Mouse (Mus musculus) heart, postnatal 0 days (tissue): ENCODE measurements around the gene Plxna1. TPM values are rescaled to one million over a fixed set of nuclear protein-coding genes. Genes with fewer than 3 reads are reported as not detected.

Experiments used
- ATAC-seq: fragments of 200-750 bp; cut with Nextera tagmentation; 2 replicates; pipeline ENCODE4 v1.8.0; 2017; ENCODE audit warnings: low read depth, moderate number of reproducible peaks, moderate library complexity; ENCODE audit not compliant: insufficient read depth
- DNase-seq: peaks from one replicate; pipeline ENCODE4 v3.0.0-alpha.2; 2016; ENCODE audit warnings: low spot score
- H3K27ac ChIP-seq: fragments of 300-500 bp; sonication (generic); 2 replicates; pipeline ENCODE4 v1.5.1; 2014; ENCODE audit warnings: low read depth, mild to moderate bottlenecking
- H3K27me3 ChIP-seq: fragments of 300-500 bp; sonication (generic); 2 replicates; pipeline ENCODE4 v1.6.1; 2014; ENCODE audit warnings: low read length, mixed read lengths; ENCODE audit not compliant: control insufficient read depth, insufficient read depth
- H3K36me3 ChIP-seq: fragments of 300-500 bp; sonication (generic); replicated peaks from 2 replicates; pipeline ENCODE4 v1.6.1; 2014; ENCODE audit warnings: low read length, mixed read lengths; ENCODE audit not compliant: control insufficient read depth, insufficient read depth
- H3K4me1 ChIP-seq: fragments of 300-500 bp; sonication (generic); 2 replicates; pipeline ENCODE4 v1.6.1; 2014; ENCODE audit warnings: antibody characterized with exemption; ENCODE audit not compliant: control insufficient read depth, insufficient read depth
- H3K4me2 ChIP-seq: fragments of 300-500 bp; sonication (generic); 2 replicates; pipeline ENCODE4 v1.6.1; 2014; ENCODE audit warnings: low read depth, mild to moderate bottlenecking, low read length, moderate library complexity
- H3K4me3 ChIP-seq: fragments of 300-500 bp; sonication (generic); 2 replicates; pipeline ENCODE4 v1.5.1; 2014; ENCODE audit warnings: low read depth, low read length
- H3K9ac ChIP-seq: fragments of 300-500 bp; sonication (generic); replicated peaks from 2 replicates; pipeline ENCODE4 v1.6.1; 2014; ENCODE audit warnings: low read depth, low read length, mixed read lengths
- H3K9me3 ChIP-seq: fragments of 300-500 bp; sonication (generic); replicated peaks from 2 replicates; pipeline ENCODE4 v1.6.1; 2016; ENCODE audit warnings: low read length; ENCODE audit not compliant: control insufficient read depth
- CTCF ChIP-seq: IDR thresholded peaks from 2 replicates; pipeline ENCODE4 v1.5.1; 2016; ENCODE audit warnings: antibody characterized with exemption, control low read depth, low read depth
- EP300 ChIP-seq: IDR thresholded peaks from 2 replicates; pipeline ENCODE4 v1.6.1; 2016; ENCODE audit warnings: antibody characterized with exemption, low read depth
- WGBS: fragments of 180-500 bp; shearing (Covaris S2); extraction: QIAGEN DNeasy Blood & Tissue Kit; methylation state at CpG from one replicate; pipeline ENCODE4 v1.1.7; 2014; 5-methylcytosine and 5-hydroxymethylcytosine counted together
- polyA plus RNA-seq: library from polyadenylated mRNA; unstranded; fragments of >200 nt; fragmentation: Nextera tagmentation; extraction: Ambion mirVana; gene quantifications from 2 replicates; pipeline ENCODE4 v1.2.1, GENCODE M21; 2015
- total RNA-seq: library from RNA; depleted of rRNA; stranded (reverse); fragments of >200 nt; gene quantifications from 2 replicates; pipeline ENCODE4 v1.2.3, GENCODE M21; 2014; ENCODE audit warnings: low replicate concordance

Plxna1 gene
- total and polyA plus RNA-seq, 2 experiments from 2014 or later: 8.1 to 30.4 TPM

DNA sequence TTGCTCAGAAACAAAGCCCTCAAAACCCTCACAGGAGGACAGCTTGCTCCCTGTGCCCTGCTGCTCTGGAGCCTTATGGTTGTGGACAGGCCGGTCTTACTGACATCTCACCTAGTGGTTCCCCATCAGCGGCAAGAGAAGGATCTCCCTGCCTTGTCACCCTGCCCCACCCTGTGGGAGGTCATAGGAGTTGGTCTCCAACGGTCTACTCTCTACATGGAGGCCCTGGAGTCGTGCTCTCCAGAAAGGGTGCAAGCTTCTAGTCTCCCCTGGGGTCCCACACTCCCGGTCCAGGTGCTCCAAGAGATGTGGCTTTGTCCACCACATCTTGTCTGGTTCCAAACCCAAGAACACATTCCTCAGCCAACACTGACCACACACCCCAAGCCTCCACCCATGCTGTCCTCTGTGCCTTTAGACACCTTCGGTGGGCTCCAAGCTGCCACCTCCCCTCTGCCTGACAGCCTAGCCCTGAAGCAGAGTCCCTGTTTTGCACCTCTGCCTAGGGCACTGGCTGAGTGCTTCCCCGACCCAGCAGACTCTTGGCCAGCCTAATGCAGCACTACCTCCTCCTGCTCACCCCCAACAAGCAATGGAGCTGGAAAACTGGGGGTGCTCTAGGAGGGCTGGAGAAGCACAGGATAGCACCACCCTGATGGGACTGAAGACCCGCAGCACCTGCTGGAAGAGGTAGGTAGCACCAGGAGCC is 1.6 kb downstream of the Plxna1 start:
- ATAC-seq (no peak), DNase-seq (no peak)
- Histone ChIP-seq H3K4me2 (peak overlapping the region; percentile 88), H3K9ac (peak overlapping the region; percentile 89), H3K27me3 (0 out of 2 replicates have a peak, but pooled peaks cover 8% of the 10 kb centered on the region), H3K27ac (no peak overlapping the region), H3K4me3 (peak overlapping the region; percentile 86), H3K9me3 (no peaks in the 10 kb centered on the region), H3K4me1 (peaks cover 21% of the 10 kb centered on the region), H3K36me3 (peaks cover 7% of the 10 kb centered on the region; the same call in 1 of the 2 replicates)
- TF ChIP-seq CTCF (no peak), EP300 (no peak)
- WGBS: 61% methylated on average over 8 of the region's 8 CpGs

GRCm38 (mm10) chr6:89359771-89360708 is 2.4 kb downstream of the Plxna1 start:
- H3K9me3 ChIP-seq: no peaks in the 10 kb centered on the region
- TF ChIP-seq CTCF: no peak
- no peak for TF ChIP-seq EP300
- no peak for ATAC-seq
- H3K4me1 ChIP-seq: peaks cover 21% of the 10 kb centered on the region
- H3K4me3 ChIP-seq: no peak overlapping the region
- H3K27me3 ChIP-seq: 0 out of 2 replicates have a peak, but pooled peaks cover 8% of the 10 kb centered on the region
- 0 out of 2 replicates have a peak overlapping the region, but pooled peaks have one; percentile 88 for H3K4me2 ChIP-seq
- no peak overlapping the region for H3K9ac ChIP-seq
- 65% methylated on average over 20 of the region's 20 CpGs for WGBS
- peaks cover 7% of the 10 kb centered on the region; the same call in 1 of the 2 replicates for H3K36me3 ChIP-seq
- no peak for DNase-seq
- H3K27ac ChIP-seq: no peak overlapping the region

DNA sequence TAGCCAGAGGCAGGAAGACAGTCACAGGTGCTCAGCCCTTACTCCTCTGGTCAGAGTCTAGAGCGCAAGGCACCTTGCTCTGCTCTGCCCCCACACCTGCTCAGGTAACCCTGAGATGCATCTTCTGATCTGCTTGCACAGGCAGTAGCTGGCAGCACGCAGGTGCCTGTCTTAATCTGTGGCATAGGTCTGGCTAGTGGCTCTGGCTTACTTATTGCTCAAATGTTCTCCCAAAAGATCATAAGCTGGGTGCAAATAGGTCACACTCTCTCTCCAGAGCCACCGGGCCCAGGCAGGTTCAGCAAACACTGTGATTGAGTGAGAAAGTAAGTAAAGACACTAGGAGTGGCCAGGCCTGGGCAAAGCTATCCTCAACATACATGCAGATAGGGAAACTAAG is 3.2 kb downstream of the Plxna1 start:
- no peak for ATAC-seq
- Histone ChIP-seq H3K4me1 (peaks cover 21% of the 10 kb centered on the region), H3K9me3 (no peaks in the 10 kb centered on the region), H3K4me2 (no peak overlapping the region), H3K27ac (no peak overlapping the region), H3K27me3 (0 out of 2 replicates have a peak, but pooled peaks cover 8% of the 10 kb centered on the region), H3K4me3 (no peak overlapping the region), H3K36me3 (peaks cover 7% of the 10 kb centered on the region; the same call in 1 of the 2 replicates), H3K9ac (no peak overlapping the region)
- no peak for TF ChIP-seq CTCF
- TF ChIP-seq EP300: no peak
- WGBS: 89% methylated on average over 3 of the region's 3 CpGs
- DNase-seq: no peak

DNA sequence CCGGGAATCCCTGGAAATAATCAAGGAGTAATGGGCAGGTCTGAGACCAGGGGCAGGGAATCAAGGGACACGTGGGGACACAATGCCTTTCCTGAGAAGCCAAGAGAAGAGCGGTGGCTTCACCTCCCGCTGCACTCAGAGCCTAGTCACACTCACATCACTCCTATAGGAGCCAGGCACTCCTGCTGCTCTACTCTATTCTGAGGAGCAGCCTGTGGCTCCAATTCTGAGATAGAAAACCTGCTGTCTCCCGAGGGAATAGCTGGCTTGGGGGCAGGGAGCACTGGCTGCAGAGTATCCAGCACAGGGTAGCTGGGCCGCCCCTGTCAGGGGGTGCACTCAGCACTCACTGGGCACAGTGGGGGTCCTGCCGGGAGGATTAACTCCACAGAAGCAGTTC is 6.8 kb downstream of the Plxna1 start:
- peaks cover 48% of the 10 kb centered on the region for H3K4me1 ChIP-seq
- no peak for ATAC-seq
- H3K9ac ChIP-seq: no peak overlapping the region
- no peak overlapping the region for H3K27ac ChIP-seq
- 66% methylated on average over 7 of the region's 7 CpGs for WGBS
- peaks cover 7% of the 10 kb centered on the region; the same call in 1 of the 2 replicates for H3K36me3 ChIP-seq
- TF ChIP-seq CTCF (no peak), EP300 (no peak)
- DNase-seq: no peak
- no peak overlapping the region for H3K4me2 ChIP-seq
- no peaks in the 10 kb centered on the region for H3K27me3 ChIP-seq
- no peaks in the 10 kb centered on the region for H3K9me3 ChIP-seq
- no peak overlapping the region for H3K4me3 ChIP-seq

DNA sequence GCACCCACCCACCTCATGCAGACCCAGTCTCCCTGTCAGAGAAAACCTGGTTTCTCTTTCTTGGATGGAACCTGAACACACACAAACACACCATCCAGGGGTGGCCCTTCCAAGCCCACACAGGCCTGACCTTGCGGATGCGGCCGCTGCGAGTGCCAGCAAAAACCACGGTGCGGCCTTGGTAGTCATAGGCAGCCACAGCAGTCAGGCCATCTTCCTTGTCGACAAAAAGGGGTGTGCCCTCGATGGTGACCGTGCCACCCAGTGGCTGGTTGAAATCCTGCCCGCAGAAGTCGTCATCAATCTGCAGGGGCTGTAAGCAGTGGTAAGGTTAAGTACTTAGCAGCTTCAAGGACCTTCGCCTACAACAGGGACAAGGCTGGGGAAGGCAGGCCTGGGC is 7.7 kb downstream of the Plxna1 start:
- peaks cover 48% of the 10 kb centered on the region for H3K4me1 ChIP-seq
- WGBS: 74% methylated on average over 12 of the region's 12 CpGs
- ATAC-seq: no peak

More for the DNA sequence above, 7.7 kb downstream of the Plxna1 start:
- DNase-seq: no peak
- Histone ChIP-seq H3K4me3 (no peak overlapping the region), H3K9ac (no peak overlapping the region), H3K9me3 (no peaks in the 10 kb centered on the region), H3K27me3 (no peaks in the 10 kb centered on the region), H3K4me2 (no peak overlapping the region), H3K36me3 (peaks cover 7% of the 10 kb centered on the region; the same call in 1 of the 2 replicates), H3K27ac (no peak overlapping the region)
- TF ChIP-seq CTCF (0 out of 2 replicates have a peak, but pooled peaks have one; percentile 10), EP300 (no peak)
